Mouse (Mus musculus): ENCODE data around the gene Por.

DNA sequence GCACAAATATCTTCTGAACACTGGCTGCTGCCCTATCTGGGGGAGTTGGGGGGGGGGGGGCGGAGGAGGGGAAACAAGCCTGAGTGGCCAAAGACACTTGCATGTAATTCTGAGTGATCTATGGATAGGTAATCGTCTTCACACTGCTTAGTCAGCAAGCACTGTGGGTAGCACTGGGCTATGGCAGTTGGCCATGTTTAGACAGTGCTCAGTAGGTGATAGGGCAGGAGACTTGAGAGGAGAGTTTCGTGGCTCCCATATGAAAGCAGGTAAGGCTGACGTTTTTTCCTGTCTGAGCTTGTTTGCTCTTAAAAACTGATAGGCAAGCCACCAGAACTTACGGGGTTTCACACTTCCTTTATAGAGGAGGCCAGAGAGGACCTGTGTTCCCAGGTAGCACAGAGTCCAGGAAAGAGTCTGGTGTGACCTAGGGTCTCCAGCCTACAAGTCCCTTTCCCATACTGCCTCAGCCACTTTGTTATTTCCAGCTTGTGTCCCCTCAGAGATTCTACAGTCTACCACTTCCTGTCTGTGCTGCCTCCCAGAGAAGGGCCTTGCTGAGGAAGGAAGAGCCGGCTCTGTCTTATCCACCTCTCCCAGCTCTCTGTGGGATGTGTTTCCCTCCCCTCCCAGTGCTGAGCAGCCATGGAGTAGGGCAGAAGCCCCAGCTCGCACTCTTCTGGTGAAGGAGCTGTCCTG, 29.9 kb upstream of the Por start:
- TF ChIP-seq CTCF (IDR thresholded peaks at IDR 0.05 in 2 of 3, conservative IDR thresholded peaks at IDR 0.05 in 1 of 3; ENCODE audit: control insufficient read depth in 1 of 3, insufficient read depth in 1 of 3, low read depth in 2 of 3, low read length in 3 of 3, poor library complexity in 1 of 3, severe bottlenecking in 1 of 3) (no peak), MYC (IDR thresholded peaks at IDR 0.05; ENCODE audit: low read depth, low read length) (no peak), ELF1 (IDR thresholded peaks at IDR 0.05; ENCODE audit: low read depth, low read length) (0 out of 2 replicates have a peak, but pooled peaks have one; percentile 10), SIN3A (IDR thresholded peaks at IDR 0.05; ENCODE audit: low read length) (no peak; the same call in 1 of the 2 replicates), E2F4 (IDR thresholded peaks at IDR 0.05; ENCODE audit: borderline replicate concordance, low read depth, low read length) (no peak), EP300 (IDR thresholded peaks at IDR 0.05; ENCODE audit: low read depth in 1 of 2, low read length in 2 of 2) (peak; percentile 9 to 28; a peak in 2 of 4 replicates), RAD21 (IDR thresholded peaks at IDR 0.05; ENCODE audit: low read depth, low read length) (no peak), MEF2A (IDR thresholded peaks at IDR 0.05; ENCODE audit: extremely low read depth, insufficient replicate concordance, low read depth, low read length, poor library complexity, severe bottlenecking) (no peak), POLR2A (IDR thresholded peaks at IDR 0.05; ENCODE audit: control insufficient read depth in 1 of 2, insufficient read depth in 1 of 2, low read depth in 1 of 2, low read length in 2 of 2, poor library complexity in 1 of 2) (no peak), NRF1 (IDR thresholded peaks at IDR 0.05; ENCODE audit: insufficient read depth, low read depth, low read length, poor library complexity, severe bottlenecking) (no peak), CHD2 (IDR thresholded peaks at IDR 0.05; ENCODE audit: low read length) (no peak), ZC3H11A (IDR thresholded peaks at IDR 0.05; ENCODE audit: low read depth, low read length) (no peak), BHLHE40 (IDR thresholded peaks at IDR 0.05; ENCODE audit: borderline replicate concordance, low read depth, low read length) (no peak)
